Mouse (Mus musculus) lung, postnatal 10 days (tissue): ENCODE results near the gene Gm48552.

ENCODE experiments used
- DNase-seq: peaks from one replicate; pipeline ENCODE4 v3.0.0; 2021

The Gm48552 gene

GRCm38 (mm10) chr10:81362336-81362949 lies 26.4 kb upstream of the Gm48552 start:
- no peak for DNase-seq

- no peak for DNase-seq
These were observed 25.1 kb upstream of the Gm48552 start for GRCm38 (mm10) chr10:81363436-81364346.

- DNase-seq: no peak
These were observed 24.1 kb upstream of the Gm48552 start for GRCm38 (mm10) chr10:81364666-81365065.

- no peak for DNase-seq
These were observed 23.7 kb upstream of the Gm48552 start for GRCm38 (mm10) chr10:81365073-81365472.

GRCm38 (mm10) chr10:81365672-81366476 lies 22.9 kb upstream of the Gm48552 start, which contains the start of gene 4930404N11Rik:
Gene 4930404N11Rik, minus strand, starts transcription at chr10:81365816.
- DNase-seq: no peak

- DNase-seq: no peak
These were observed 22.2 kb upstream of the Gm48552 start for GRCm38 (mm10) chr10:81366477-81367206.

GRCm38 (mm10) chr10:81367207-81367495 lies 21.7 kb upstream of the Gm48552 start:
- DNase-seq: no peak

GRCm38 (mm10) chr10:81375322-81375721 lies 13.5 kb upstream of the Gm48552 start:
- DNase-seq: no peak

- DNase-seq: no peak
These were observed 12.0 kb upstream of the Gm48552 start for GRCm38 (mm10) chr10:81376561-81377361.

GRCm38 (mm10) chr10:81377362-81377664 lies 11.5 kb upstream of the Gm48552 start:
- no peak for DNase-seq

- DNase-seq: no peak
These were observed 10.8 kb upstream of the Gm48552 start, which contains the start of gene Fzr1 for GRCm38 (mm10) chr10:81377793-81378552. Gene Fzr1, minus strand, starts transcription at chr10:81378516.

- DNase-seq: peak; percentile 100
These were observed 10.1 kb upstream of the Gm48552 start for GRCm38 (mm10) chr10:81378553-81379182.

- no peak for DNase-seq
These were observed 9.6 kb upstream of the Gm48552 start for GRCm38 (mm10) chr10:81379183-81379553.

GRCm38 (mm10) chr10:81379809-81380378 lies 8.9 kb upstream of the Gm48552 start:
- no peak for DNase-seq

- DNase-seq: peak; percentile 77
These were observed 6.8 kb upstream of the Gm48552 start for GRCm38 (mm10) chr10:81382039-81382438.

- peak; percentile 100 for DNase-seq
These were observed 4.8 kb upstream of the Gm48552 start, which contains the start of the genes Dohh and Gm48551 for GRCm38 (mm10) chr10:81383802-81384604. Gene Dohh, plus strand, starts transcription at chr10:81384428. Gene Gm48551, plus strand, starts transcription at chr10:81384466.

GRCm38 (mm10) chr10:81384605-81384982 lies 4.2 kb upstream of the Gm48552 start:
- DNase-seq: no peak

GRCm38 (mm10) chr10:81385603-81386306 lies 3.0 kb upstream of the Gm48552 start:
- DNase-seq: no peak

- no peak for DNase-seq
These were observed 1.1 kb upstream of the Gm48552 start for GRCm38 (mm10) chr10:81387716-81388115.
